Mouse (Mus musculus) neural tube, embryonic 14.5 days (tissue): Measurements from ENCODE around the gene Mgmt. TPM values are rescaled to one million over a fixed set of nuclear protein-coding genes. Genes with fewer than 3 reads are reported as not detected.

Source experiments
- ATAC-seq: fragments of 200-750 bp; cut with Nextera tagmentation; 2 replicates; pipeline ENCODE4 v1.8.0; 2017; ENCODE audit warnings: low read depth, mild to moderate bottlenecking, moderate TSS enrichment, moderate library complexity
- H3K27ac ChIP-seq: fragments of 300-500 bp; sonication (generic); 2 replicates; pipeline ENCODE4 v1.5.1; 2014; ENCODE audit warnings: low read depth, mild to moderate bottlenecking, control low read depth, low read length, moderate library complexity, mixed read lengths
- H3K27me3 ChIP-seq: fragments of 300-500 bp; sonication (generic); 2 replicates; pipeline ENCODE4 v1.6.1; 2014; ENCODE audit warnings: low read length; ENCODE audit not compliant: control insufficient read depth, insufficient read depth
- H3K36me3 ChIP-seq: fragments of 300-500 bp; sonication (generic); 2 replicates; pipeline ENCODE4 v1.6.1; 2014; ENCODE audit warnings: low read length, mixed read lengths; ENCODE audit not compliant: control insufficient read depth, insufficient read depth
- H3K4me1 ChIP-seq: fragments of 300-500 bp; sonication (generic); 2 replicates; pipeline ENCODE4 v1.6.1; 2014; ENCODE audit warnings: low read length; ENCODE audit not compliant: control insufficient read depth, insufficient read depth
- H3K4me2 ChIP-seq: fragments of 300-500 bp; sonication (generic); 2 replicates; pipeline ENCODE4 v1.6.1; 2014; ENCODE audit warnings: mild to moderate bottlenecking, low read depth, low read length, control low read depth
- H3K4me3 ChIP-seq: fragments of 300-500 bp; sonication (generic); 2 replicates; pipeline ENCODE4 v1.5.1; 2014; ENCODE audit warnings: low read depth, low read length, control low read depth, mixed read lengths
- H3K9ac ChIP-seq: fragments of 300-500 bp; sonication (generic); replicated peaks from 2 replicates; pipeline ENCODE4 v1.6.1; 2014; ENCODE audit warnings: low read depth, mild to moderate bottlenecking, control low read depth, low read length, mixed read lengths
- H3K9me3 ChIP-seq: fragments of 300-500 bp; sonication (generic); 2 replicates; pipeline ENCODE4 v1.6.1; 2016; ENCODE audit warnings: low read length; ENCODE audit not compliant: control insufficient read depth
- WGBS: fragments of 180-500 bp; shearing (Covaris S2); extraction: QIAGEN DNeasy Blood & Tissue Kit; methylation state at CpG from one replicate; pipeline ENCODE4 v1.1.7; 2014; 5-methylcytosine and 5-hydroxymethylcytosine counted together
- polyA plus RNA-seq: library from polyadenylated mRNA; unstranded; fragments of >200 nt; fragmentation: Nextera tagmentation; extraction: Ambion mirVana; gene quantifications from 2 replicates; pipeline ENCODE4 v1.2.1, GENCODE M21; 2014

The Mgmt gene
- polyA plus RNA-seq, 1 experiment from 2014 or later: 0.90 TPM

- Histone ChIP-seq H3K4me2 (no peak overlapping the region), H3K4me1 (no peaks in the 10 kb centered on the region), H3K27me3 (no peaks in the 10 kb centered on the region), H3K9ac (no peak overlapping the region), H3K9me3 (no peaks in the 10 kb centered on the region), H3K36me3 (no peaks in the 10 kb centered on the region), H3K27ac (no peak overlapping the region), H3K4me3 (no peak overlapping the region)
- no peak for ATAC-seq
- 74% methylated on average over 7 of the region's 7 CpGs for WGBS
These were observed 245.9 kb downstream of the Mgmt start for GRCm38 (mm10) chr7:137140321-137140720.

DNA sequence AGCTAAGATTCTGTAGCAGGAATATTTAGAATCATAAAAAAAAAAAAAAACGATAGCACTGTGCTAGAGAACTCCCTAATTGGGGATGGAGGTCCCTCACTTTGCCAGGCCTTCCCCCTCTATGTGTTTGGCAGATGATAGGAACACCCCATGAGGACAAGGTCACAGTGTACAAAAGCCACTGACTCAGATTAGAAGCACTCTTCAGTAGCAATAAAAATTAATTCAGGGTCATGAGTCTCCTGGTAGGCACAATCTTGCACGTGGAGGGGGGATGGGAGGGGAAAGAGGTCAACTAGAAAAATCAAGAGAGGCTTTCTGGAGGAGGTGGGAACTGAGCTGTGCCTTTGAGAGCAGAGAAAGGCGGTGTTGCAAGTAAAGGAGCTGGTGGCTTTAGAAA is 247.0 kb downstream of the Mgmt start:
- Histone ChIP-seq H3K9me3 (no peaks in the 10 kb centered on the region), H3K4me1 (peaks cover 3% of the 10 kb centered on the region; the same call in 1 of the 2 replicates), H3K9ac (no peak overlapping the region), H3K36me3 (no peaks in the 10 kb centered on the region), H3K27me3 (no peaks in the 10 kb centered on the region), H3K27ac (no peak overlapping the region), H3K4me2 (no peak overlapping the region), H3K4me3 (no peak overlapping the region)
- 25% methylated on average over 3 of the region's 3 CpGs for WGBS
- ATAC-seq: no peak

GRCm38 (mm10) chr7:137147101-137147500 is 252.7 kb downstream of the Mgmt start:
- Histone ChIP-seq H3K4me3 (no peak overlapping the region), H3K27ac (no peak overlapping the region; the same call in 1 of the 2 replicates), H3K4me1 (peaks cover 26% of the 10 kb centered on the region), H3K9ac (no peak overlapping the region), H3K4me2 (no peak overlapping the region), H3K36me3 (no peaks in the 10 kb centered on the region), H3K27me3 (no peaks in the 10 kb centered on the region), H3K9me3 (no peaks in the 10 kb centered on the region)
- no peak for ATAC-seq
- WGBS: 30% methylated on average over 12 of the region's 12 CpGs

GRCm38 (mm10) chr7:137151854-137152253 is 257.4 kb downstream of the Mgmt start:
- Histone ChIP-seq H3K36me3 (no peaks in the 10 kb centered on the region), H3K27ac (no peak overlapping the region), H3K4me1 (peaks cover 21% of the 10 kb centered on the region), H3K4me2 (no peak overlapping the region), H3K4me3 (no peak overlapping the region), H3K27me3 (no peaks in the 10 kb centered on the region), H3K9me3 (no peaks in the 10 kb centered on the region), H3K9ac (no peak overlapping the region)
- 87% methylated on average over 2 of the region's 2 CpGs for WGBS
- no peak for ATAC-seq

GRCm38 (mm10) chr7:137154623-137155022 is 260.2 kb downstream of the Mgmt start:
- H3K4me1 ChIP-seq: peaks cover 3% of the 10 kb centered on the region; the same call in 1 of the 2 replicates
- no peak for ATAC-seq
- no peak overlapping the region for H3K9ac ChIP-seq
- H3K27ac ChIP-seq: no peak overlapping the region
- H3K27me3 ChIP-seq: no peaks in the 10 kb centered on the region
- 61% methylated on average over 2 of the region's 2 CpGs for WGBS
- H3K4me2 ChIP-seq: no peak overlapping the region
- H3K36me3 ChIP-seq: no peaks in the 10 kb centered on the region
- H3K9me3 ChIP-seq: no peaks in the 10 kb centered on the region
- H3K4me3 ChIP-seq: no peak overlapping the region

DNA sequence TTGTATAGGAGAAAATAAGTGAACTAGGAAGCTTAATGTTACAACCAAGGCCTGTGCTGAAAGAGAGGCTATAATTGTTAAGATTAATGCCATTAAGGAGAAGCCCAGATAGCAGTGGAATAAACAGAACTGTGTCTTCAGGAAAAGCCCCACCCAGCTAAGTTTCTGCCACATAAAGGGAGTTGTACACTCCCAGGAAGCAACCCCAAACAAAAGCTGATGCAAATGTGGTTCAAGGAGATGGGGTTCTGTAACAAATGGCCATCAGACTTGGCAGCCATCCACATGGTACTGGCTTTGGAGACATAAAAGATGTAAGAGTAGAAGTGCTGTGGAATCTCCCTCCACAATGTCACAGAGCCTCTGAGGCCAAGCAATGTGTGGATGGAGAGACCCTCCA is 264.7 kb downstream of the Mgmt start:
- ATAC-seq: no peak
- Histone ChIP-seq H3K4me3 (no peak overlapping the region), H3K4me2 (no peak overlapping the region), H3K9me3 (no peaks in the 10 kb centered on the region), H3K9ac (no peak overlapping the region), H3K4me1 (no peaks in the 10 kb centered on the region), H3K27ac (no peak overlapping the region), H3K36me3 (no peaks in the 10 kb centered on the region), H3K27me3 (no peaks in the 10 kb centered on the region)

- Histone ChIP-seq H3K27me3 (no peaks in the 10 kb centered on the region), H3K36me3 (no peaks in the 10 kb centered on the region), H3K9me3 (no peaks in the 10 kb centered on the region; the same call in 1 of the 2 replicates), H3K27ac (no peak overlapping the region), H3K4me3 (no peak overlapping the region), H3K4me2 (no peak overlapping the region), H3K9ac (no peak overlapping the region), H3K4me1 (no peaks in the 10 kb centered on the region)
- no peak for ATAC-seq
- WGBS: 25% methylated on average over 9 of the region's 9 CpGs
These were observed 277.9 kb downstream of the Mgmt start for GRCm38 (mm10) chr7:137172278-137172677.
